Mouse (Mus musculus): ENCODE data around the gene Plekhg6.
A peak's percentile ranks its signal among the peaks of the same experiment; 100 is the strongest.

DNA sequence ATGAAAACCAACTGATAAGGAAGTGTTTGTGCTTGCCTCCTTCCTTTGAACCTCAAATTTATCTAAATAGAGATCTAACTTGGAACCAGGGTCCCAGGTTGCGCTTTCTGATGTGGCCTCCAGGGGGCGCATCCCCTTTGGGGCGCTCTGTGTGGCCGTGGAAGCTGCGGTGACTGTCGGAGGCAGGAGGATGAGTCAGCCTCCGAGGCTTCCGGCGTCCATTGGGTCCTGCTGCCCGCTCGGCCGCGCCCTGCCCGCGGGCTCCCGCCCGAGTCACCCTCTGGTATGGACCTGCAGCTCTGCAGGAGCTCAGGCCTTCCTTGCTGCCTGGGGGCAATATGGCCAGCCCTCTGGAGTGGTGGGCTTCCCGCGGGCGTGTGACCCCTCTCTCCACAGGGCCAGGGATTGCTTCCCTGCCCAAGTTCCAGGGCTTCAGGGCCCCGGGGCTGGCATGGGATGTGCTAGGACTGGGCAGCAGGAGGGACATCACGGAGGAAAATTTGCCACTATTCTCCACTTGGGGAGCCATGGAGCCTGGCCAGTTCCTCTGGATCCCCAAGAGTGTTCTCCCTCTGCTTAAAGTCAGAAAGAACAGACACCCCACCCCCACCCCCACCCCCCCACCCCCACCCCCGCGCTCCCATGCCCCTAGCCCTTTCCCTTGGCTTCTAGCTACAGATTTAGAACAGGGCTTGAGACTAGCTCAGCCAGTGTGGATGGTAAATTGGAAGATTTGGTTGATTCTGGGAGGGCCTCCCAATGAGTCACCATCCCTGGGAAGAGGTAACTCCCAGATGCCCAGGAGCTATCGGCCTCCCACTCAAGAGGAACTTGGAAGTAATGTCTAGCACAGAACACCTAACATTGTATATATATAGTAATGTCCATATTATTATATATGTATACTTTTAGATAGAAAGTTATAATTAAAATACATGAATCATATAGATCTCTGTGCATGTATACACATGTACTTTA is 46.1 kb upstream of the Plekhg6 start:
- TF ChIP-seq CTCF (IDR thresholded peaks at IDR 0.05; ENCODE audit: low read depth, low read length) (peak; percentile 88), POLR2A (IDR thresholded peaks at IDR 0.05; ENCODE audit: extremely low read depth, insufficient read depth, low read length) (no peak)
